Mouse (Mus musculus) C2C12 (cell line): ENCODE results near the gene Vmn1r49. TPM values are rescaled to one million over a fixed set of nuclear protein-coding genes. Genes with fewer than 3 reads are reported as not detected.
"Not testable (repeated sequence)": the region's sequence is repeated elsewhere in the genome, so short reads cannot be mapped to it uniquely, and the experiment has no call there.

Experiments used
- H3K27me3 ChIP-seq: one replicate; pipeline ENCODE4 v1.6.1; 2011; ENCODE audit not compliant: control insufficient read depth, insufficient read depth, insufficient read length
- H3K36me3 ChIP-seq: one replicate; pipeline ENCODE4 v1.6.1; 2011; ENCODE audit not compliant: control insufficient read depth, insufficient read depth
- H3K4me3 ChIP-seq: one replicate; pipeline ENCODE4 v1.5.1; 2011; ENCODE audit warnings: mild to moderate bottlenecking, control low read depth; ENCODE audit not compliant: poor library complexity, insufficient read depth, severe bottlenecking
- H3K79me2 ChIP-seq: one replicate; pipeline ENCODE4 v1.6.1; 2011; ENCODE audit not compliant: control insufficient read depth, insufficient read depth
- H3K79me3 ChIP-seq: one replicate; pipeline ENCODE4 v1.6.1; 2011; ENCODE audit warnings: low read depth, control low read depth
- H3ac ChIP-seq: one replicate; pipeline ENCODE3; 2011; ENCODE audit warnings: low read depth; ENCODE audit not compliant: control insufficient read depth, insufficient read length
- CEBPB ChIP-seq: IDR thresholded peaks from one replicate; pipeline ENCODE4 v1.6.1; 2011; ENCODE audit warnings: low read depth, mild to moderate bottlenecking, control low read depth, moderate library complexity
- CTCF ChIP-seq: IDR thresholded peaks from one replicate; pipeline ENCODE4 v1.5.1; 2011; ENCODE audit not compliant: control insufficient read depth, insufficient read depth, insufficient read length
- FOSL1 ChIP-seq: IDR thresholded peaks from one replicate; pipeline ENCODE4 v1.8.0; 2011; ENCODE audit warnings: mild to moderate bottlenecking, low read length; ENCODE audit not compliant: poor library complexity, insufficient read depth, severe bottlenecking
- MAX ChIP-seq: IDR thresholded peaks from one replicate; pipeline ENCODE4 v1.6.1; 2011; ENCODE audit warnings: mild to moderate bottlenecking, control low read depth
- MYOD1 ChIP-seq: IDR thresholded peaks from one replicate; pipeline ENCODE4 v1.6.1; 2011; ENCODE audit warnings: low read depth; ENCODE audit not compliant: control insufficient read depth, insufficient read length
- MYOG ChIP-seq: IDR thresholded peaks from one replicate; pipeline ENCODE4 v1.6.1; 2011; ENCODE audit not compliant: control insufficient read depth, insufficient read length; ENCODE audit errors: extremely low read depth
- USF1 ChIP-seq: IDR thresholded peaks from one replicate; pipeline ENCODE4 v1.6.1; 2011; ENCODE audit warnings: low read depth, mild to moderate bottlenecking, control low read depth, moderate library complexity
- long read RNA-seq, 2 experiments: library from polyadenylated mRNA; unstranded; transcript quantifications; one replicate each; pipeline ENCODE4 v2.0.0; 2019 to 2020
- polyA plus RNA-seq: library from polyadenylated mRNA; unstranded; fragments of >200 nt; fragmentation: generic; extraction: Trizol; gene quantifications from one replicate; pipeline ENCODE4 v1.2.1, GENCODE M21; 2012; ENCODE audit warnings: missing spikeins

The Vmn1r49 gene
- polyA plus RNA-seq, result not detected
- long read RNA-seq, experiment 1, result 0 reads
- long read RNA-seq, experiment 2, result 0 reads

GRCm38 (mm10) chr6:90078406-90078805, at the start of gene Vmn1r49:
TSS of gene Vmn1r49 (minus strand) at chr6:90078506.
- no peaks in the 10 kb centered on the region for H3K79me2 ChIP-seq
- TF ChIP-seq MAX (no peak), MYOD1 (no peak), CTCF (no peak), FOSL1 (no peak), CEBPB (no peak), MYOG (no peak), USF1 (no peak)
- H3K79me3 ChIP-seq, result no peaks in the 10 kb centered on the region
- H3K27me3 ChIP-seq, result no peaks in the 10 kb centered on the region
- no peak within 1 kb of the TSS for H3K4me3 ChIP-seq
- no peaks in the 10 kb centered on the region for H3K36me3 ChIP-seq
- no peak within 1 kb of the TSS for H3ac ChIP-seq

GRCm38 (mm10) chr6:90122296-90122695, 44.0 kb upstream of the Vmn1r49 start, which contains the start of gene Vmn1r51:
TSS of gene Vmn1r51 (plus strand) at chr6:90122596.
- not testable (repeated sequence) for H3K36me3 ChIP-seq, H3K4me3 ChIP-seq, H3K79me2 ChIP-seq, H3ac ChIP-seq, H3K79me3 ChIP-seq, H3K27me3 ChIP-seq

- H3K79me2 ChIP-seq, result no peaks in the 10 kb centered on the region
- TF ChIP-seq USF1 (no peak), MYOG (no peak), MYOD1 (no peak)
Measured at GRCm38 (mm10) chr6:90101130-90101529, 22.8 kb upstream of the Vmn1r49 start, which contains the start of gene Vmn1r50. TSS of gene Vmn1r50 (plus strand) at chr6:90101430.

GRCm38 (mm10) chr6:90100566-90100965, 22.3 kb upstream of the Vmn1r49 start:
- Histone ChIP-seq H3K36me3 (no peaks in the 10 kb centered on the region), H3K27me3 (no peaks in the 10 kb centered on the region), H3K79me3 (no peaks in the 10 kb centered on the region), H3K4me3 (no peak overlapping the region), H3ac (no peak overlapping the region), H3K79me2 (no peaks in the 10 kb centered on the region)
- TF ChIP-seq USF1, result no peak

More at GRCm38 (mm10) chr6:90101130-90101529, 22.8 kb upstream of the Vmn1r49 start, which contains the start of gene Vmn1r50:
- H3K36me3 ChIP-seq, result no peaks in the 10 kb centered on the region
- H3K79me3 ChIP-seq, result no peaks in the 10 kb centered on the region
- no peak within 1 kb of the TSS for H3K4me3 ChIP-seq
- no peak within 1 kb of the TSS for H3ac ChIP-seq
- H3K27me3 ChIP-seq, result no peaks in the 10 kb centered on the region

- H3K4me3 ChIP-seq, H3K79me3 ChIP-seq, H3K27me3 ChIP-seq, H3ac ChIP-seq, H3K36me3 ChIP-seq, H3K79me2 ChIP-seq: not testable (repeated sequence)
Measured at GRCm38 (mm10) chr6:90036741-90037140, 41.6 kb downstream of the Vmn1r49 start, which contains the start of gene Vmn1r48. TSS of gene Vmn1r48 (minus strand) at chr6:90036841.

Other genes with a start within 250 kb of the Vmn1r49 start
- gene Vmn1r42, start 202.1 kb downstream of the Vmn1r49 start, polyA plus RNA-seq, result not detected
- gene Vmn1r43, start 202.1 kb downstream of the Vmn1r49 start, polyA plus RNA-seq, result 0.04 TPM
- not detected for gene Vmn1r44, start 194.8 kb downstream of the Vmn1r49 start, polyA plus RNA-seq
- gene Vmn1r45, start 137.9 kb downstream of the Vmn1r49 start, polyA plus RNA-seq, result not detected
- not detected for gene Vmn1r46, start 109.2 kb downstream of the Vmn1r49 start, polyA plus RNA-seq
- not detected for gene Vmn1r47, start 62.4 kb downstream of the Vmn1r49 start, polyA plus RNA-seq
- gene Vmn1r48, start 41.7 kb downstream of the Vmn1r49 start, polyA plus RNA-seq, result not detected
- gene Vmn1r50, start 22.9 kb upstream of the Vmn1r49 start, polyA plus RNA-seq, result not detected
- gene Vmn1r51, start 44.1 kb upstream of the Vmn1r49 start, polyA plus RNA-seq, result not detected
- gene Vmn1r52, start 96.3 kb upstream of the Vmn1r49 start, polyA plus RNA-seq, result not detected
- not detected for gene V1ra8, start 124.3 kb upstream of the Vmn1r49 start, polyA plus RNA-seq
- not detected for gene Vmn1r53, start 145.9 kb upstream of the Vmn1r49 start, polyA plus RNA-seq
- gene Vmn1r54, start 167.8 kb upstream of the Vmn1r49 start, polyA plus RNA-seq, result not detected
- not detected for gene BC048671, start 222.7 kb upstream of the Vmn1r49 start, polyA plus RNA-seq
- gene Chst13, start 246.7 kb upstream of the Vmn1r49 start, polyA plus RNA-seq, result 0.05 TPM